Mouse (Mus musculus) embryonic stem cell, embryonic (primary cell): Measurements from ENCODE around the gene Pcgf6.

Experiments
- CTCF ChIA-PET, 4 experiments: fragments of 300-600 bp in 2 of 4; fragments of 350-600 bp in 2 of 4; sonication (Branson Sonifier 250); formaldehyde crosslinking; loops; one replicate each; lab custom pipeline; 2022; ENCODE audit warnings: inconsistent platforms in 2 of 4; lab: Charles Lee
- POLR2A ChIA-PET, 4 experiments: fragments of 300-600 bp in 2 of 4; fragments of 350-600 bp in 2 of 4; sonication (Branson Sonifier 250); formaldehyde crosslinking; loops; one replicate each; lab custom pipeline; 2022; ENCODE audit warnings: antibody characterized with exemption in 4 of 4, inconsistent platforms in 1 of 4; lab: Charles Lee

Pcgf6 gene

DNA sequence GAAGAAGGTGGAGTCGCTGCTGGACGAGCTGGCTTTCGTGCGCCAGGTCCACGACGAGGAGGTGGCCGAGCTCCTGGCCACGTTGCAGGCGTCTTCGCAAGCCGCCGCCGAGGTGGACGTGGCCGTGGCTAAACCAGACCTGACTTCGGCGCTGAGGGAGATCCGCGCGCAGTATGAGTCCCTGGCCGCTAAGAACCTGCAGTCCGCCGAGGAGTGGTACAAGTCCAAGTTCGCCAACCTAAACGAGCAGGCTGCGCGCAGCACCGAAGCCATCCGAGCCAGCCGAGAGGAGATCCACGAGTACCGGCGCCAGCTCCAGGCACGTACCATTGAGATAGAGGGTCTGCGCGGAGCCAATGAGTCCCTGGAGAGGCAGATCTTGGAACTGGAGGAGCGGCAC lies 35.3 kb downstream of the Pcgf6 start:
- CTCF ChIA-PET, result interaction anchor here in 3 of 4 experiments (0.5 to 1.5 kb wide), 12 partner anchors 9 to 619 kb away, joined by 3 to 8 read pairs (median 3); partner anchors contain the start of genes Sufu (in 1 of the 3) and Taf5 (in 1 of the 3)

DNA sequence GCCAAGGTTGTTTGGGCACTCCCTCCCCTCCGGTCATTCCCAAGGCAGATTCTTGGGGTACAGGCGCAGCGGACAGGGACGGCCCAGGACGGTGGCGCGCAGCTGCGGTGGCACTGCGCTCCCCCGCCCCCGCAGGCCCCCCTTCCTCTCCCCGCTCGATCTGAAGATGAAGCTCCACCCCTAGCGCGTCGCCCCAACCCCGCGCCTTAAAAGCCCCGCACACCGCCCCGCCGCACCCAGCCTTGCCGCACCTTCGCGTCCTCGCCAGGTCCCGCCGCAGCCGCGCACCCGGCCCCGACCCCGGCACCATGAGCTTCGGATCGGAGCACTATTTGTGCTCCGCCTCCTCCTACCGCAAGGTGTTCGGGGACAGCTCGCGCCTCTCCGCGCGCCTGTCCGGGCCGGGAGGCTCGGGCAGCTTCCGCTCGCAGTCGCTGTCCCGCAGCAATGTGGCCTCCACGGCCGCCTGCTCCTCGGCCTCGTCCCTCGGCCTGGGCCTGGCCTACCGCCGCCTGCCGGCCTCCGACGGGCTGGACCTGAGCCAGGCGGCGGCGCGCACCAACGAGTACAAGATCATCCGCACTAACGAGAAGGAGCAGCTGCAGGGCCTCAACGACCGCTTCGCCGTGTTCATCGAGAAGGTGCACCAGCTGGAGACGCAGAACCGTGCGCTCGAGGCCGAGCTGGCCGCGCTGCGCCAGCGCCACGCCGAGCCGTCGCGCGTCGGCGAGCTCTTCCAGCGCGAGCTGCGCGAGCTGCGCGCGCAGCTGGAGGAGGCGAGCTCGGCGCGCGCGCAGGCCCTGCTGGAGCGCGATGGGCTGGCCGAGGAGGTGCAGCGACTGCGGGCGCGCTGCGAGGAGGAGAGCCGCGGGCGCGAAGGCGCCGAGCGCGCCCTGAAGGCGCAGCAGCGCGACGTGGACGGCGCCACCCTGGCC lies 36.0 kb downstream of the Pcgf6 start, which contains the start of the genes Ina and Nt5c2:
Gene Ina, plus strand, starts transcription at position 252 of the 935 bp plus-strand sequence.
Gene Nt5c2, minus strand, starts transcription at position 707 of the 935 bp plus-strand sequence.
- CTCF ChIA-PET, result interaction anchor here (0.5 to 1.5 kb wide), 28 partner anchors 8 to 917 kb away, joined by 3 to 8 read pairs (median 3); partner anchors contain the start of genes Pdcd11 (in 1 of the 4), Sufu (in 1 of the 4), Taf5 (in 1 of the 4) and Usmg5 (in 1 of the 4)
- POLR2A ChIA-PET, result interaction anchor here (0.5 to 6.5 kb wide), 50 partner anchors 8 to 969 kb away, joined by 3 to 66 read pairs (median 4); partner anchors contain the start of genes Taf5 (in 4 of the 4), Pcgf6 (in 3 of the 4), Cnnm2 (in 2 of the 4) and Pdcd11 (in 2 of the 4)

More for the DNA sequence above, 35.3 kb downstream of the Pcgf6 start:
- POLR2A ChIA-PET, result interaction anchor here (0.6 to 6.5 kb wide), 39 partner anchors 8 to 969 kb away, joined by 3 to 66 read pairs (median 4); partner anchors contain the start of genes Taf5 (in 4 of the 4), Pcgf6 (in 3 of the 4), Calhm3 (in 1 of the 4) and Cnnm2 (in 1 of the 4)

DNA sequence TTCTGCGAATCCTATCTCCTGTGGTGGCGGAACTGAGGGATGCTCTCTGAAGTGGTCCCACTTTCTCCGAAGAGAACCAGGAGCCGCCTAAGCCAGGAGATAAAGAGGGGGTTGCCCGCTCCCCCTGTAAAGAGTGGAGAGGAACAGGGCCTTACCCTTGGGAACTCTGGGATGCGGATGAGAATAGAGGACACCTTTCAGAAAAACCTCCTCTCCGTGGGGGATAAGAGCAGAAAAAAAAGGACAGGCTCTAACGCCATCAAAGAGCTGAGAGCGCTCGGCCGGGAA lies 36.6 kb downstream of the Pcgf6 start:
- POLR2A ChIA-PET, result interaction anchor here (0.5 to 6.5 kb wide), 35 partner anchors 9 to 416 kb away, joined by 3 to 66 read pairs (median 5); partner anchors contain the start of genes Pcgf6 (in 3 of the 4), Taf5 (in 3 of the 4), Cnnm2 (in 2 of the 4) and Pdcd11 (in 2 of the 4)
- CTCF ChIA-PET, result interaction anchor here (0.5 to 1.5 kb wide), 16 partner anchors 8 to 917 kb away, joined by 3 to 6 read pairs (median 3); partner anchors contain the start of genes Pdcd11 (in 1 of the 4) and Usmg5 (in 1 of the 4)

DNA sequence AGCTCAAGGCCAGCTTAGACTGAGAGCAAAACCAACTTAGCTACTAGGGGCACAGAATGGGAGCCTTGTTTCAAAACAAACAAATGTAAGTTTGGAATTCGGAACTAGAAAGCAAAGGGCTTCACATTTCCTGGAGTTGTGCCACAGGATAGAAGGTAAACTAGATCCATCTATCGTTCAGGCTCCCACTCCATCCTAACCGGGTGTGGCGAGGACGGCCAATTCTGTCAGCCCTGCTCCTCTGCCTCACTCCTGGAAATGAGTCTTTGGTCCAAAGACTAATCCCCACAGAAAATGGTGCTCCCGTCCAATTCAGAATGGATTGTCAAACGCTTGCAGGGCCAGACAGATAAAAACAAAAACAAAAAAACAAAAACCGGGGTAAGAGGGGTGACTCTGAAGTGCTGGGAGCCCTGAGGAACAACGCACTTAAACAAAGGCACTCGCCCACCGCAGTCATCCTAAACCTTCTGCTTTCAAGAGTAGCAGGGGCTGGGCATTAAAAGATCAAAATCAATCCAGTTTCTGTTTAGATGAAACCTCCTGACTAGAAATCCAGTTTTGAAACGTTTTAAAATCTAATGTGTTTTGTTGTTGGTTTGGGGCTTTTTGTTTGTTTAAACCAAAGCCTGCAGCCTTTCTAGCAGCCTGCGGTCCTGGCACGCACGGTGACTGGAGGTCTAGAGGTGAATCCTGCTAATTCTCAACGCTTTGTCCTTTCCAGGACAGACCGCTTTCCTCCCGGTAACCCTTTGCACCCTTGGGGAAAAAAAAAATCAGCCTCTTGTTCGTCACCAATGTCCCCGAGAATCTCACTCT lies 37.2 kb downstream of the Pcgf6 start:
- POLR2A ChIA-PET, result interaction anchor here in 3 of 4 experiments (0.8 to 6.5 kb wide), 23 partner anchors 10 to 253 kb away, joined by 3 to 66 read pairs (median 7); partner anchors contain the start of genes Pcgf6 (in 3 of the 3), Cnnm2 (in 2 of the 3), Taf5 (in 2 of the 3) and Calhm3 (in 1 of the 3)
- CTCF ChIA-PET, result interaction anchor here (0.5 to 1.5 kb wide), 10 partner anchors 7 to 918 kb away, joined by 3 to 6 read pairs (median 3); no protein-coding TSS in a partner anchor

DNA sequence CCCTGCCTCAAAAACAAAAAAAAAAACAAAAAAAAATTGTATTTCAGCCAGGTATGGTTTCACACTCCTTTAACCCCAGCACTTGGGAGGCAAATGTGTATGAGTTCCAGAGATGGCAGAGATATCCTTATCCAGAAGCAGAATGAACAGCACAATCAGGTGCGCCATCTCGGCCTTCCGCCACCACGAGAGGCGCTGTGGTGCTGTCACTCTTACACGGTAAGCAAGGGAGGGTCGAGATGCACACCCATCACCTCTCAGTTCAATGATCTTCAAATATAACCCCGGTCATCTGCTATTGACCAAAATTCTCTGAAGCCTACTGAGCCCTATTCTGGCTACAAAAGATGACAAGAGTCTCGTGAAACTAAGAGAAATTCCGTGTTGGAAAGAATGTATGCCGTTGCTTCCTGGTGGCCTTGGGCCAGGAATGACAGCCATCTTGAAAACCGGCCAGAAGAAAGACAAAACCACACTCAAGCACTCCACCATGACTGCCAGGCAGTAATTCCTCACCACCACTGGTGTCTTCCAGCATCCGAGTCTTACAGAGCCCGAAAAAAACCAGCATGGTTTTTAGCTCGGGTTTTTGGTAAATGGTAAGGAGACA lies 38.1 kb downstream of the Pcgf6 start:
- POLR2A ChIA-PET, result interaction anchor here in 2 of 4 experiments (1.0 to 1.2 kb wide), 2 partner anchors 21 to 55 kb away, joined by 3 to 4 read pairs; partner anchors contain the start of gene Taf5 (in 1 of the 2)
- CTCF ChIA-PET, result interaction anchor here in 2 of 4 experiments (0.6 to 0.9 kb wide), 3 partner anchors 20 to 665 kb away, joined by 3 read pairs; no protein-coding TSS in a partner anchor

DNA sequence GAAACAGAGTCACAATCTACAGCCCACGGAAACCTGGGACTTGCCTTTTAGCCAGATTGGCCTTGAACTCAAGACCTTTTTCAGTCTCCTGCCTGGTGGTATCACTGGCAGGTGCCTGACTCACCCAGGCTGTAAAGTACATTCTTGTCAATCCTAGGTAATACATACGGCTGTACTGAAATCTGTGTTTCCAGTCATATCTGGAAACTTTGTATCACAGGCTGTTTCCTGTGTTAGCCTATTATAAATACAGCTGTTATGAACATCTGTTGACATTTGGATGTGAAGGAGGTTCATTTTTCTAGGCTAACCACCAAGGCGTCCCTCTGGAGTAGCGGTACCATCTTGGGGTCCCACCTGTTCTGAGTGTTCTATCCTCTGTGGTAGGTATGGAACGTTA lies 40.8 kb downstream of the Pcgf6 start:
- CTCF ChIA-PET, result interaction anchor here in 2 of 4 experiments (0.6 to 0.9 kb wide), 2 partner anchors 140 to 706 kb away, joined by 3 to 4 read pairs; no protein-coding TSS in a partner anchor

DNA sequence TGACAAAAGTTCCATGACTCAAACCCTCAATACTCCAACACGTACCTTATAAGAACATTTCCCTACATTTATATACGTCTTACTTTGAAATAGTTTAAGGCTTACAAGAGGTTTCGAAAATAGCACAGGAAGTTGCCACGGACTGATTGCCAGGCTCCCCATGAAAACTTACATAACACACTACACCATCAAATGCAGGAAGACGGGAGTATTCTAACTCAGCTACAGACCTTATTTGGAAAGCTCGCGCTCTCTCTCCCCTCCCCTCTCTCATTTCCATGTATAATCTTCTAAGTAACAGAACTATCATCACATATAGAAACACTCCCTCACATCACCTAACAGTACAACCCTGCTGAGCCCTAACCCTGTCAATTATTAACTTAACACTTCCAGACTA lies 41.3 kb downstream of the Pcgf6 start:
- ChIA-PET CTCF (no interaction called here), POLR2A (interaction anchor here in 2 of 4 experiments (0.5 to 2.2 kb wide), 4 partner anchors 10 to 66 kb away, joined by 3 to 11 read pairs (median 8); no protein-coding TSS in a partner anchor)

More for the DNA sequence above, 40.8 kb downstream of the Pcgf6 start:
- POLR2A ChIA-PET, result interaction anchor here in 1 of 4 experiments (0.7 kb wide), 1 partner anchor 40 kb away, joined by 9 read pairs; no protein-coding TSS in a partner anchor

DNA sequence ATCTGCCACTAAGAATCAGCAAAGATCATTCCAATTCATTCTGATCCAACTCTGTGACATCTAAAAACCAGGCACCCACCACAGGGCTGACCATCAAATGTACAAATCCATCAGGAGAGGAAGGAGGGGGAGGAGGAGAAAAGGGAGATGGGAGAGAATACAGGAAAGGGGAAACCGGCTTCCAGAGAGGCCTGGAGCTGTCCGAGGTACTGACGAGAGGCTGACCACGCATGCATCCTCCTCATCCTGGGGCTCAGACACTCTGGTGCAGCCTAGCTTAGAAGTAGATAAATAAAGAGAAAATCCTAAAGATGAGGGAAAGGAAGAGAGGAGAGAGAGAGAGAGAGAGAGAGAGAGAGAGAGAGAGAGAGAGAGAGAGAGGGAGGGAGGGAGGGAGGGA lies 44.4 kb downstream of the Pcgf6 start:
- ChIA-PET POLR2A (interaction anchor here in 3 of 4 experiments (0.7 to 1.0 kb wide), 4 partner anchors 9 to 159 kb away, joined by 3 to 8 read pairs (median 3); partner anchors contain the start of genes Ina (in 1 of the 3) and Nt5c2 (in 1 of the 3)), CTCF (interaction anchor here (0.5 to 1.2 kb wide), 8 partner anchors 8 to 814 kb away, joined by 3 to 6 read pairs (median 3); partner anchors contain the start of genes Ina (in 2 of the 4) and Nt5c2 (in 2 of the 4))

DNA sequence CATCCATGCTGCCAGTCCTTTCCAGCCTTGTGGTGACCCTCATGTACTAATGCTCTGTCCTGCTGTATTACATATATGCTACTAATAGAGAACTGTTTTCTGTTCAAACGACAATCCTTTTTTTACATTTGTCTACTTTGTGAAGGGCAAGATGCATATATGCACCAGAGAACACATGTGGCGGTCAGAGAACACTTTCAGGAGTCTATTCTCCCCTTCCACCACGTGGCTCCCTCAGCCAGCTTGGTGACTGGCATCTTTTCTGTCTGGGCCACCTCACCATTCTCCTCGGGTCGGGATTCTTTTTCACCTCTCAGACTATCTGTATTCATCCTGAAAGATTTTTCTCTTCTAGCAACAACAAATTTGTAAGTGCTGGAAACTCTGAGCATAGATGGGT lies 44.8 kb downstream of the Pcgf6 start:
- ChIA-PET CTCF (interaction anchor here in 3 of 4 experiments (0.6 to 1.2 kb wide), 9 partner anchors 9 to 1434 kb away, joined by 3 to 6 read pairs (median 3); partner anchors contain the start of genes Ina (in 2 of the 3) and Nt5c2 (in 2 of the 3)), POLR2A (interaction anchor here in 3 of 4 experiments (0.7 to 1.0 kb wide), 3 partner anchors 9 to 20 kb away, joined by 3 to 8 read pairs (median 3); partner anchors contain the start of genes Ina (in 1 of the 3) and Nt5c2 (in 1 of the 3))

DNA sequence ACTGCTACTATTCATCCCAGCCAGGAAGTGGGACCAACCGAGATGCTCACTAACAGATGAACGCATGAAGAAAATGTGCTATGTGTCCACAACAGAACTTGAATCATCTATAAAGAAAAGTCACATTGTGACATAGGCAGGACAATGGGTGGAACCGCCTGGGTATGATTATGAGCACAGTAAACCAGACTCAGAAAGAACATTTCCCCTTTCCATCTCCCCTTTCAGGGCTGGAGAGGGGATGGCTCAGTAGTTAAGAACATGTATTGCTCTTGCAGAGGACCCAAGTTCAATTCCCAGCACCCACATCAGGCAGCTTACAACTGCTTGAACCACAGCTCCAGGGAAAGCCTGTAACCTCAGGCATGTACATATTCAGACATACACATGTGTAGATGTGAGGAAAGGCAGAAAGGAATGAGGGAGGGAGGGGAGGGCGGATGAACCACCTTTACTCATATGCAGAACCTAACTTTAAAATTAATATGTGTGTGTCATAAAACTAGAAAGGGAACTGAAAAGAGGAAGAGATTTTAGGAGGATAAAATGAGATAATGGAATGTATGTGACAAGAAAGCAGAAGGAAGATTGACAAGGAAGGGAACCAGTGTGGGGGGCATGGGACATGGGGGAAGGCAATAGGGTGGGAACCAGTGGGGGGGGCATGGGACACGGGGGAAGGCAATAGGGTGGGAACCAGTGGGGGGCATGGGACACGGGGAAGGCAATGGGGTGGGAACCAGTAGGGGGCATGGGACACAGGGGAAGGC lies 46.8 kb downstream of the Pcgf6 start:
- CTCF ChIA-PET, result no interaction called here

DNA sequence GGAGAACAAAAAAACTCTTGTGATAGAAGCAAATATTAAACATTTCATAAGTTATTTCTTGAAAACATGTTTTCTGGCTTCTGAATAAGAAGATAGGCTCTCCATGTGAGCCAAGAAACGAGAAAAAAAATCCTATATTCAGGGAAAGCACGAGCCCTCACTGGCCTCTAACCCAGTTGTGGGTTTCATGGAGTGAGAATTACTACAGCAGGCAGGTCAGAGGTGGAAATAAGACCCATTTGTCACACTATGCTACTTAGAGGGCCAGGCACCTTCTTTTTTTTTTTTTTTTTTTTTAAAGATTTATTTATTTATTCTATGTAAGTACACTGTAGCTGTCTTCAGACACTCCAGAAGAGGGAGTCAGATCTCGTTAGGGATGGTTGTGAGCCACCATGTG lies 50.3 kb downstream of the Pcgf6 start:
- CTCF ChIA-PET, result interaction anchor here in 1 of 4 experiments (0.7 kb wide), 1 partner anchor 176 kb away, joined by 5 read pairs; no protein-coding TSS in a partner anchor
- POLR2A ChIA-PET, result interaction anchor here in 1 of 4 experiments (0.6 kb wide), 1 partner anchor 50 kb away, joined by 3 read pairs; no protein-coding TSS in a partner anchor

More for the DNA sequence above, 46.8 kb downstream of the Pcgf6 start:
- POLR2A ChIA-PET, result interaction anchor here in 1 of 4 experiments (1.1 to 1.2 kb wide), 2 partner anchors 12 to 13 kb away, joined by 3 to 4 read pairs; no protein-coding TSS in a partner anchor

DNA sequence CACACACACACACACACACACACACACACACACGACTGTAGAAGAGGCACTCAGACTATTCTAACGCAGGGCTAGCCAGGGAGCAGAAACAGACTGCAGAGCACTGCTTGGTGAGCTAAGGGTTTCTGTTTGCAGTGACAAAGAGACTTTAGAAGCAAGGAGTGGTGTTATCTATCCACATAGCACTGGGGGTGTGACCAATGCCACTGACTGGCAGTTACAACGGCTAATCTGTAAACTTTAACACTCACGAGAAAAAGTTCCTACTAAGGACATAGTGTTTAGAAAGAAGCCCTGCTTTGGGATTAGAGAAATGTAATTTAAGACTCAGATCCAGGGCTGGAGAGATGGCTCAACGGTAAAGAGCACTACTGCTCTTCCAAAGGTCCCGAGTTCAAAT lies 51.0 kb downstream of the Pcgf6 start:
- ChIA-PET POLR2A (no interaction called here), CTCF (no interaction called here)

DNA sequence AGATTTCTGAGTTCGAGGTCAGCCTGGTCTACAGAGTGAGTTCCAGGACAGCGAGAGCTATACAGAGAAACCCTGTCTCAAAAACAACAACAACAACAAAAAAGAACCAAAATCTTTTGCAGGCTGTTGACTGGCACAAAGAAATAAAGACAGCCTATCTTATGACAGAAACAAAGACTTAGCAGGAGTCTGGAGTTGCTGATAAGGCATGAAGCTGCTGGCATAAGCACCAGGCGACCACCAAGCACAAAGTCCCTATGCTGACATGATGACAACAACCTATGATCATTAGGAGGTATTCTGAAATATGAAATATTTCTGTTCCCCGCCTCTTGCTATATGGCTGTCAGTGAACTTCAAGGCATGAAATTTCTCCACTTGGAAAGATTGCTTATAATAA lies 51.8 kb downstream of the Pcgf6 start:
- ChIA-PET CTCF (interaction anchor here in 1 of 4 experiments (0.7 to 1.1 kb wide), 2 partner anchors 18 to 156 kb away, joined by 3 to 4 read pairs; no protein-coding TSS in a partner anchor), POLR2A (interaction anchor here in 1 of 4 experiments (0.5 to 1.0 kb wide), 2 partner anchors 11 to 1062 kb away, joined by 3 read pairs; no protein-coding TSS in a partner anchor)

DNA sequence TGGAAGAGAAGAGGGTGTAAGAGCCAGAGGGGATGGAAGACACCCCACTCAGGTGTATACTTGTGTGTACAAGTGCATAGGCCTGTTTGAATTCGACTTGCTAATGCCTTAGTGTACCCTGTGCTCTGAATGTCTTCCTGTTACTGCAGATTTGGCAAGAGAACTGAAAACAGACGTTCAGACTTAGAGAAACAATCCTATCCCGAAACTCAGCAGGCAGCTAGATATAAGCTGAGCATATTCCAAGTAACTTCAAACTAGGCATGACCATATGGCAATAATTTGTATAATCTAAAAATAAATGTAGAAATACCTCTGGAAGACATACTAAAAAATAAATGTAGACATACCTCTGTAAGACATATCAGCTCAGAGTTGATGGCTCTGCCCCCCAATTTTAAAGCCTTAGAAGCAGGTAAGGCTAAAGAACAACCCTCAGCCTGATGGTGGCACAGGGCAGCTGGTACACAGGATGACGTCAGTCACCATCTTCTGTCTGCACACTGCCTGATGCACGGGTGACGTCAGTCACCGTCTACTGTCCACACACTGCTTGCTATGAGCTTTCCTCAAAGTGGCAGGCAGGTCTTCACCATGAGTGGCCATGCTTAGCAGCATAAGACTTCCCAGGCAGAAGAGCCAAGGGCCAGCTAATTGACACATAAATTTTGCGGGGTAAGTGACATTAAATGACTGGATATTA lies 52.4 kb downstream of the Pcgf6 start:
- POLR2A ChIA-PET, result interaction anchor here in 1 of 4 experiments (0.5 to 1.0 kb wide), 2 partner anchors 10 to 1062 kb away, joined by 3 read pairs; no protein-coding TSS in a partner anchor
- CTCF ChIA-PET, result interaction anchor here in 1 of 4 experiments (0.7 to 1.1 kb wide), 2 partner anchors 19 to 155 kb away, joined by 3 to 4 read pairs; no protein-coding TSS in a partner anchor
